Mouse (Mus musculus) liver, adult 2 months (tissue): ENCODE measurements around the gene Syngr1. TPM values are rescaled to one million over a fixed set of nuclear protein-coding genes. Genes with fewer than 3 reads are reported as not detected.

Experiments
- DNase-seq: peaks from one replicate; pipeline ENCODE4 v3.0.0-alpha.2; 2011; ENCODE audit warnings: low read depth, low spot score; ENCODE audit errors: extremely low read depth
- H3K27ac ChIP-seq: fragments of 200-500 bp; replicated peaks from 2 replicates; pipeline ENCODE4 v1.5.1; 2012; ENCODE audit warnings: low read depth, mild to moderate bottlenecking, control low read depth, inconsistent platforms, low read length; ENCODE audit not compliant: insufficient read depth
- H3K27me3 ChIP-seq: fragments of 200-500 bp; 2 replicates; pipeline ENCODE4 v1.6.1; 2012; ENCODE audit warnings: mild to moderate bottlenecking, moderate library complexity, low read length, inconsistent platforms; ENCODE audit not compliant: control insufficient read depth, insufficient read depth
- H3K36me3 ChIP-seq: fragments of 200-500 bp; 2 replicates; pipeline ENCODE4 v1.6.1; 2012; ENCODE audit warnings: low read length, inconsistent platforms; ENCODE audit not compliant: control insufficient read depth, insufficient read depth
- H3K4me1 ChIP-seq: fragments of 200-500 bp; 2 replicates; pipeline ENCODE4 v1.6.1; 2011; ENCODE audit warnings: low read length; ENCODE audit not compliant: control insufficient read depth, insufficient read depth
- H3K4me3 ChIP-seq: fragments of 200-500 bp; 2 replicates; pipeline ENCODE4 v1.5.1; 2011; ENCODE audit warnings: low read depth, mild to moderate bottlenecking, control low read depth, low read length, moderate library complexity; ENCODE audit not compliant: insufficient read depth
- H3K79me2 ChIP-seq: fragments of 200-500 bp; 2 replicates; pipeline ENCODE4 v1.6.1; 2012; ENCODE audit warnings: inconsistent platforms, mild to moderate bottlenecking, low read length, moderate library complexity; ENCODE audit not compliant: control insufficient read depth, insufficient read depth
- H3K9ac ChIP-seq: fragments of 200-500 bp; 2 replicates; pipeline ENCODE4 v1.6.1; 2012; ENCODE audit warnings: low read depth, mild to moderate bottlenecking, control low read depth, inconsistent platforms, low read length
- CTCF ChIP-seq: fragments of 200-500 bp; IDR thresholded peaks from 2 replicates; pipeline ENCODE4 v1.5.1; 2011; ENCODE audit warnings: low read depth, low read length, control low read depth
- POLR2A ChIP-seq: fragments of 200-500 bp; IDR thresholded peaks from 2 replicates; pipeline ENCODE4 v1.6.1; 2011; ENCODE audit warnings: low read length, control low read depth; ENCODE audit not compliant: insufficient read depth; ENCODE audit errors: extremely low read depth
- WGBS: fragments of 180-500 bp; shearing (Covaris S2); methylation state at CpG from one replicate; pipeline ENCODE4 v1.1.7; 2018; 5-methylcytosine and 5-hydroxymethylcytosine counted together
- polyA plus RNA-seq: library from polyadenylated mRNA; depleted of rRNA; stranded (reverse); fragments of >200 nt; gene quantifications from 2 replicates; pipeline ENCODE4 v1.2.3, GENCODE M21; 2012
- total RNA-seq: library from RNA; depleted of rRNA; stranded (reverse); fragments of >200 nt; gene quantifications from 2 replicates; pipeline ENCODE4 v1.2.3, GENCODE M21; 2014

Gene Syngr1
- total and polyA plus RNA-seq, 2 experiments = 0.28 to 1.6 TPM

DNA sequence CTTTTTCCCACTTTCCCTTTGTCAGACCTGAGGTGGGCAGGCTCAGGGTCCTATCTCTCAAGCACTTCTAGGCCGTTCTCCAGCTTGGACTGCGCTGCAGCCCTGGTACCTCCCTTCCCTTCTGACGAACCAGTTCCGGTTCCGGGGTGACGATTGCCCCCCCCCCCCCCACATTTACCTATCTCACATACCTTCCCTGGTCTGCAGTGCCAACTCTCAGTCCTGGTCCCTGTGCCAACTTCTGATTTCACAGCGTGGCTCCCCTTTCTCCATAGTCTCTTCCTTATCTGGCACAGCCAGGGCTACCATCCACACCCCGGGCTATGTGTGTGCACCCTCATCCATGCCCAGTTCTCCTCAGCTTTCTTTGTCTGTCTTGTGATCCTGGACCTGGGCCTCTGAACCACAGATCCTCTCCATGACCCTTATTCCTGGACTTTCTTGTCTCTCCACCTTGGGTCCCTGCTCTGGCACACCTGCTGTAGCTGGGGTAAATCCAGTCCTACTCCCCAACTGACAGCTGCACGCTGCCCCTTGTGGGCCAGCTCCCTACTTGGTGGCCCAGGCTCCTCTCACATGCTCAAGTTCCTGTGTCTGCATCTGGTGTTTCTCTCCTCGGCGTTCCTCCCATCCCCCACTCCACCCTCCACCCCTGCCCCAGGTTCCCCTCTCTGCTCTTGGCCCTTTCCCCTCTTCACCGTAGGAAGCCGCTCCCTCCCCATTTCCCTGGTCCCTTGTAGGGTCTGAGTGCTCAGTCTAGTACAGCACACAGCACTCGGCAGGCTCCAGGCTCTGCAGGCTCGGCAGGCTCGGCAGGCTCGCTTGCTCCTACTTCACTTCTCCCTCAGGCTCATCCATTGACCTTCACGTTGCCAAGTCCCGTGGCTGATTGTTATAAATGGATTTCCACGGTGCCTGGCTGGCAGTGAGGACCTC, 6.1 kb downstream of the Syngr1 start:
- no peak overlapping the region for H3K9ac ChIP-seq
- no peak overlapping the region for H3K27ac ChIP-seq
- no peak for DNase-seq
- WGBS = 26% methylated on average over 20 of the region's 20 CpGs
- no peak overlapping the region for H3K4me3 ChIP-seq
- no peaks in the 10 kb centered on the region for H3K79me2 ChIP-seq
- no peaks in the 10 kb centered on the region for H3K27me3 ChIP-seq
- TF ChIP-seq CTCF (no peak), POLR2A (no peak)
- no peaks in the 10 kb centered on the region for H3K4me1 ChIP-seq
- H3K36me3 ChIP-seq = no peaks in the 10 kb centered on the region

DNA sequence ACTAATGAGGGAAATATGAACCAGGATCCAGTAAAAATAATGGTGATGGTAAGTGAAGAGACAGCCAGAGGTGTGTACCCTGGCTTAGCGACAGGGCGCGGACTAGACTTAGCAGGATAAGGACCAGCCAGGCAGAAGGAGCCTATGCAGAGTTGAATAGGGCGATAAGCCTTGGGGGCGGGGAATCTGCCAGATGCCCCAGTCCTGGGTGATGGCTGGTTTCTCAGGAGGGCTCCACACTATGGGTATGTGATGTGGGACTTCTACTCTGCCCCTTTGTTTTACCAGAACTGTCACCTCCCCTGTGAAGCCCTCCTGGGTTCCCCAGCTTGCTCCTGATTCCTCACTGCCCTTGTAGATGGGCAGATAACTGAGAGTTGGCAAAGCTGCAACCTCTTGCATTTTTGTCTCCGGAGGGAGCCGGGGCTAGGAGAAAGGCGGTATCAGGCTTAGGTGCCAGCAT, 6.9 kb downstream of the Syngr1 start:
- no peak overlapping the region for H3K9ac ChIP-seq
- no peak overlapping the region for H3K4me3 ChIP-seq
- no peak overlapping the region for H3K27ac ChIP-seq
- DNase-seq = no peak
- no peaks in the 10 kb centered on the region for H3K36me3 ChIP-seq
- 55% methylated on average over 8 of the region's 8 CpGs for WGBS
- H3K27me3 ChIP-seq = no peaks in the 10 kb centered on the region
- TF ChIP-seq POLR2A (no peak), CTCF (no peak)
- no peaks in the 10 kb centered on the region for H3K4me1 ChIP-seq
- H3K79me2 ChIP-seq = no peaks in the 10 kb centered on the region

DNA sequence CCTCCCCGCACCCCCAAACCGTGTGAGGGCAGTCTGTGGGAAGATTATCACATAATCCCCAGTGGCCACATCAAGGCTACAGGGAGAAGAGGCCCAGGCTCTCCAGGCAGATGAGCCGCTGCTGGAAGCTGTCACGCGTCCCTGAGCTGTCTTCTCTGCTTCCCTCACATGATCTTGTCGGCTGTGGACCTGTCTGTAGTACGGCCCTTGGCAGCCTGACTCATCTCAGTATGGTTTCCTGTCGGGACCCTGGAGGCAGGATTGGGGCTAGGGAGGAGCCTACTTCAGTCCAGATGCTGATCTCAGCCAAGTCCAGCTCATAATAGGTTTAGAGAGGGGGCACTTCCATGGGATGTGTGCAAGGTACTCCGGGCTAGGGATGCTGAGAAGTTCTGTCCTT, 7.7 kb downstream of the Syngr1 start:
- Histone ChIP-seq H3K27ac (no peak overlapping the region), H3K27me3 (no peaks in the 10 kb centered on the region), H3K4me1 (no peaks in the 10 kb centered on the region), H3K36me3 (no peaks in the 10 kb centered on the region), H3K9ac (no peak overlapping the region), H3K79me2 (no peaks in the 10 kb centered on the region), H3K4me3 (no peak overlapping the region)
- no peak for TF ChIP-seq POLR2A
- TF ChIP-seq CTCF = no peak
- WGBS = 64% methylated on average over 9 of the region's 9 CpGs
- no peak for DNase-seq

DNA sequence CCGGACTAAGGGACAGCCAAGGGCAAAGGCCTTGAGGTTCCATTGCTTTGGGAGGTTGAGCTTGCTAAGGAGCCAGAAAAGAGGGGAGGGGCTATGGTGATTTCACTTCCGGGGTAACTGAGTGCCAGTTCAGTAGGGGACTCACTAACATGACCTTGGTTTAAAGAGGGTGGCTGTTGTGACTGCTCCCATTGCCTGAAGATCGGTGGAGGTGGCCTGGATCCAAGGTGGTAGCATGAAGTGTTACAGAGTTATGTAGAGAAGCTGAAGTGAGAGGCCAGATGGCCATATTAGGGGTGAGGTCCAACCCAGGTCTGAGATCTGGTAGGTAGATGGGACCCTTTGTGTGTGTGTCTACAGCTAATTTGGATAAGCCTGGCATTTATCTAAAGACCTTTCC, 8.3 kb downstream of the Syngr1 start:
- 77% methylated on average over 3 of the region's 3 CpGs for WGBS
- TF ChIP-seq POLR2A (no peak), CTCF (no peak)
- Histone ChIP-seq H3K4me3 (no peak overlapping the region), H3K9ac (no peak overlapping the region), H3K79me2 (no peaks in the 10 kb centered on the region), H3K27ac (no peak overlapping the region), H3K36me3 (no peaks in the 10 kb centered on the region), H3K4me1 (no peaks in the 10 kb centered on the region), H3K27me3 (no peaks in the 10 kb centered on the region)
- DNase-seq = no peak

DNA sequence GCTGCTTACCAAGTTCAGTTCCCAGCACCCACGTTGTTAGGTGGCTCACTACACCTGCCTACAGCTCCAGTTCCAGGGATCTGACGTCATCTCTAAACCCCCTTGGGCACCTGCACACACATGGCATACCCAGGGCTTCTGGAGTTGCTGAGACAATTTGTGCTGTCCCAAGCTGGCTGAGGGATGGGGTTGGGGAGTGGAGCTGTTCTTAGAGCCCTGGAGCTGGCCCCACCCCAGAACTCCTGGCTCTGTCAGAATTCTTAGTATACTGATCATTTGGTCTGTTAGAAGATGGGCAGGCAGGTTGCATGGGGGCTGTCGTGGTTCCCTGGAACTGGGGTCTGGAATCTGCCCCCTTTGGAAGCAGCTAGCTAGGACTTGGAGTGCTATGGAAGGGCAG, 9.1 kb downstream of the Syngr1 start:
- no peak for DNase-seq
- Histone ChIP-seq H3K27me3 (no peaks in the 10 kb centered on the region), H3K27ac (no peak overlapping the region), H3K36me3 (no peaks in the 10 kb centered on the region), H3K4me3 (no peak overlapping the region), H3K79me2 (no peaks in the 10 kb centered on the region), H3K9ac (no peak overlapping the region), H3K4me1 (no peaks in the 10 kb centered on the region)
- no peak for TF ChIP-seq CTCF
- no peak for TF ChIP-seq POLR2A
- 89% methylated on average over 3 of the region's 3 CpGs for WGBS

DNA sequence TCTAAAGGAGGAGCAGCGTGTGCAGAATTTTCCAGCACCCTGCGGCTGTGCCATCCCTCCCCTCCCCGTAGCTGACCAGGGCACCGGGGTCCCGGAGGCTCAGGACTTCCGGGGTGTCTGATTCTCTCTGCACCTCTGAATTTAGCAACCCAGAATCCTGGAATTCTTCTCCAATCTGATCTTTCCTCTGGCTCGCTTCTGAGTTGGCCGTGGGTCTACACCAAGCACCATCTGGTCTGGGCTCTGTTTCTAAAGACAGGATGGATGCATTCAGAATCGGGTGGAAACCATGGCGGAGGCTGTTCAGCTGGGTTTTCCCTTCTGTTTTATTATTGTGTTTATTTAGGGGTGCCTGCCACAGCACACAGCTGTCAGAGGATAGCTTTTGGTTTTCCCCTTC, 9.7 kb downstream of the Syngr1 start:
- Histone ChIP-seq H3K79me2 (no peaks in the 10 kb centered on the region), H3K4me1 (no peaks in the 10 kb centered on the region), H3K27me3 (no peaks in the 10 kb centered on the region), H3K9ac (no peak overlapping the region), H3K27ac (no peak overlapping the region), H3K4me3 (no peak overlapping the region), H3K36me3 (no peaks in the 10 kb centered on the region)
- DNase-seq = no peak
- no peak for TF ChIP-seq CTCF
- no peak for TF ChIP-seq POLR2A
- WGBS = 80% methylated on average over 10 of the region's 10 CpGs
